ENCODE assay signal across 9 mouse cellular contexts in genomic region chr11:19433680-19434619, GRCm38 (mm10).
"Had no signal": no experiment of that assay in that cellular context is flagged by ENCODE, and none has a peak within 500 bp of the region (broad histone marks: within the 10 kb centered on the region; RNA-seq: fewer than 3 reads in every experiment).

No protein-coding gene starts in this region.

- H3K4me3 ChIP-seq: layer of hippocampus, adult 2 months; midbrain, embryonic 12.5 days had no signal

- H3K27me3 ChIP-seq: midbrain, embryonic 12.5 days had no signal

- H3K27ac ChIP-seq: kidney, postnatal 0 days; layer of hippocampus, adult 2 months; liver, embryonic 14.5 days; midbrain, embryonic 12.5 days had no signal

- DNase-seq: left cerebral cortex, postnatal 4 days; lung, adult 18-20 months; right cerebral cortex, adult 18-20 months; right cerebral cortex, postnatal 25 days had no signal

- ATAC-seq: midbrain, embryonic 16.5 days had no signal

- H3K9me3 ChIP-seq: midbrain, embryonic 12.5 days had no signal

- H3K4me2 ChIP-seq: midbrain, embryonic 12.5 days had no signal

- H3K9ac ChIP-seq: liver, embryonic 14.5 days; midbrain, embryonic 12.5 days had no signal

- H3K4me1 ChIP-seq: midbrain, embryonic 12.5 days had no signal

- H3K36me3 ChIP-seq: midbrain, embryonic 12.5 days had no signal
